Mouse (Mus musculus): Measurements from ENCODE around the gene Cfdp1. TPM values are rescaled to one million over a fixed set of nuclear protein-coding genes. Genes with fewer than 3 reads are reported as not detected.

Cfdp1 gene
- total RNA-seq, 2 experiments from 2014 or later, result 73.3 to 81.2 TPM

Other genes with a start within 250 kb of the Cfdp1 start
- 1 to 10 TPM; 6.8 TPM for gene Ldhd, start 223.9 kb downstream of the Cfdp1 start, total RNA-seq (2021)
- 10 to 100 TPM; 19.7 to 21.8 TPM for gene Zfp1, start 210.9 kb downstream of the Cfdp1 start, total RNA-seq (2021)
- not detected for gene Ctrb1, start 163.3 kb downstream of the Cfdp1 start, total RNA-seq (2021)
- gene Bcar1, start 110.5 kb downstream of the Cfdp1 start, total RNA-seq (2021), result 10 to 100 TPM; 62.2 to 69.7 TPM
- gene Tmem170, start 22.5 kb upstream of the Cfdp1 start, total RNA-seq (2021), result 1 to 10 TPM; 5.0 to 5.1 TPM
- gene Chst5, start 56.2 kb upstream of the Cfdp1 start, total RNA-seq (2021), result under 1 TPM; 0.73 to 0.87 TPM
- 10 to 100 TPM; 12.1 to 14.3 TPM for gene Tmem231, start 79.6 kb upstream of the Cfdp1 start, total RNA-seq (2021)
- 100 to 1,000 TPM; 219 to 235 TPM for gene Gabarapl2, start 86.4 kb upstream of the Cfdp1 start, total RNA-seq (2021)
- 1 to 10 TPM; 6.7 to 7.3 TPM for gene Adat1, start 138.0 kb upstream of the Cfdp1 start, total RNA-seq (2021)
- 10 to 100 TPM; 74.8 to 79.1 TPM for gene Kars, start 157.0 kb upstream of the Cfdp1 start, total RNA-seq (2021)
- gene Terf2ip, start 157.1 kb upstream of the Cfdp1 start, total RNA-seq (2021), result 10 to 100 TPM; 40.0 to 41.8 TPM
- gene Gm6793, start 160.7 kb upstream of the Cfdp1 start, total RNA-seq (2021), result not detected

Measured in layer of hippocampus, postnatal 36 days (tissue).